Mouse (Mus musculus): ENCODE results near the gene Gm3594.
"Not testable (repeated sequence)": the region's sequence is repeated elsewhere in the genome, so short reads cannot be mapped to it uniquely, and the experiment has no call there.

The Gm3594 gene

GRCm38 (mm10) chr14:6444511-6444910 lies at the start of gene Gm3594:
Gene Gm3594 (minus strand): TSS chr14:6444611.
- not testable (repeated sequence) for DNase-seq

- DNase-seq, result not testable (repeated sequence)
Measured at GRCm38 (mm10) chr14:6486331-6486730, 41.9 kb upstream of the Gm3594 start.

GRCm38 (mm10) chr14:6485541-6485940 lies 41.1 kb upstream of the Gm3594 start:
- not testable (repeated sequence) for DNase-seq

- not testable (repeated sequence) for DNase-seq
Measured at GRCm38 (mm10) chr14:6482126-6482525, 37.7 kb upstream of the Gm3594 start.

- DNase-seq, result not testable (repeated sequence)
Measured at GRCm38 (mm10) chr14:6471856-6472255, 27.4 kb upstream of the Gm3594 start.

- DNase-seq, result not testable (repeated sequence)
Measured at GRCm38 (mm10) chr14:6440774-6441173, 3.6 kb downstream of the Gm3594 start.

GRCm38 (mm10) chr14:6440206-6440605 lies 4.2 kb downstream of the Gm3594 start:
- not testable (repeated sequence) for DNase-seq

- peak; percentile 1 for DNase-seq
Measured at GRCm38 (mm10) chr14:6426766-6427165, 17.6 kb downstream of the Gm3594 start.

GRCm38 (mm10) chr14:6426353-6426752 lies 18.1 kb downstream of the Gm3594 start:
- not testable (repeated sequence) for DNase-seq

GRCm38 (mm10) chr14:6412382-6412781 lies 32.0 kb downstream of the Gm3594 start, which contains the start of gene Gm3591:
Gene Gm3591 (minus strand): TSS chr14:6412482.
- DNase-seq, result not testable (repeated sequence)

GRCm38 (mm10) chr14:6390219-6390618 lies 54.2 kb downstream of the Gm3594 start, which contains the start of gene Gm16440:
Gene Gm16440 (minus strand): TSS chr14:6390319.
- not testable (repeated sequence) for DNase-seq
